Mouse (Mus musculus) heart, embryonic 14.5 days (tissue): ENCODE results near the gene Dnajc16. TPM values are rescaled to one million over a fixed set of nuclear protein-coding genes. Genes with fewer than 3 reads are reported as not detected.

Experiments
- ATAC-seq: fragments of 200-750 bp; cut with Nextera tagmentation; 2 replicates; pipeline ENCODE4 v1.8.0; 2017; ENCODE audit warnings: low read depth, moderate TSS enrichment; ENCODE audit not compliant: insufficient number of reproducible peaks, insufficient read depth, low FRiP score
- H3K27ac ChIP-seq, 2 experiments: fragments of 200-500 bp in 1 of 2; fragments of 300-500 bp in 1 of 2; sonication (generic) in 1 of 2; replicated peaks in 1 of 2; 2 replicates each; pipeline ENCODE4 v1.5.1; 2012 to 2014; ENCODE audit warnings: low read depth in 2 of 2, low read length in 2 of 2, control low read depth in 1 of 2, mild to moderate bottlenecking in 1 of 2, mixed read lengths in 1 of 2; ENCODE audit not compliant: control insufficient read depth in 1 of 2, insufficient read depth in 1 of 2
- H3K27me3 ChIP-seq: fragments of 300-500 bp; sonication (generic); 2 replicates; pipeline ENCODE4 v1.6.1; 2014; ENCODE audit warnings: mild to moderate bottlenecking, low read length, control low read depth; ENCODE audit not compliant: control insufficient read depth, insufficient read depth
- H3K36me3 ChIP-seq: fragments of 300-500 bp; sonication (generic); 2 replicates; pipeline ENCODE4 v1.6.1; 2014; ENCODE audit warnings: mild to moderate bottlenecking, control low read depth, low read length, mixed read lengths; ENCODE audit not compliant: control insufficient read depth, insufficient read depth
- H3K4me1 ChIP-seq, 2 experiments: fragments of 200-500 bp in 1 of 2; fragments of 300-500 bp in 1 of 2; sonication (generic) in 1 of 2; 2 replicates each; pipeline ENCODE4 v1.6.1; 2012 to 2014; ENCODE audit warnings: low read length in 2 of 2, control low read depth in 1 of 2, mixed read lengths in 1 of 2; ENCODE audit not compliant: control insufficient read depth in 2 of 2, insufficient read depth in 2 of 2
- H3K4me2 ChIP-seq: fragments of 300-500 bp; sonication (generic); 2 replicates; pipeline ENCODE4 v1.6.1; 2014; ENCODE audit warnings: mild to moderate bottlenecking, low read length
- H3K4me3 ChIP-seq, 2 experiments: fragments of 200-500 bp in 1 of 2; fragments of 300-500 bp in 1 of 2; sonication (generic) in 1 of 2; 2 replicates each; pipeline ENCODE4 v1.5.1; 2012 to 2014; ENCODE audit warnings: low read length in 2 of 2, mild to moderate bottlenecking in 2 of 2, control low read depth in 1 of 2, low read depth in 1 of 2, moderate library complexity in 1 of 2; ENCODE audit not compliant: control insufficient read depth in 1 of 2, insufficient read depth in 1 of 2
- H3K9ac ChIP-seq: fragments of 300-500 bp; sonication (generic); 2 replicates; pipeline ENCODE4 v1.6.1; 2014; ENCODE audit warnings: mild to moderate bottlenecking, low read length
- H3K9me3 ChIP-seq: fragments of 300-500 bp; sonication (generic); 2 replicates; pipeline ENCODE4 v1.6.1; 2016; ENCODE audit warnings: low read length, control low read depth; ENCODE audit not compliant: control insufficient read depth
- WGBS: fragments of 180-500 bp; shearing (Covaris S2); extraction: QIAGEN DNeasy Blood & Tissue Kit; methylation state at CpG from one replicate; pipeline ENCODE4 v1.1.7; 2014; 5-methylcytosine and 5-hydroxymethylcytosine counted together
- polyA plus RNA-seq: library from polyadenylated mRNA; unstranded; fragments of >200 nt; fragmentation: Nextera tagmentation; extraction: Ambion mirVana; gene quantifications from 2 replicates; pipeline ENCODE4 v1.2.1, GENCODE M21; 2014

The Dnajc16 gene
- polyA plus RNA-seq, 1 experiment from 2014 or later = 3.6 TPM

DNA sequence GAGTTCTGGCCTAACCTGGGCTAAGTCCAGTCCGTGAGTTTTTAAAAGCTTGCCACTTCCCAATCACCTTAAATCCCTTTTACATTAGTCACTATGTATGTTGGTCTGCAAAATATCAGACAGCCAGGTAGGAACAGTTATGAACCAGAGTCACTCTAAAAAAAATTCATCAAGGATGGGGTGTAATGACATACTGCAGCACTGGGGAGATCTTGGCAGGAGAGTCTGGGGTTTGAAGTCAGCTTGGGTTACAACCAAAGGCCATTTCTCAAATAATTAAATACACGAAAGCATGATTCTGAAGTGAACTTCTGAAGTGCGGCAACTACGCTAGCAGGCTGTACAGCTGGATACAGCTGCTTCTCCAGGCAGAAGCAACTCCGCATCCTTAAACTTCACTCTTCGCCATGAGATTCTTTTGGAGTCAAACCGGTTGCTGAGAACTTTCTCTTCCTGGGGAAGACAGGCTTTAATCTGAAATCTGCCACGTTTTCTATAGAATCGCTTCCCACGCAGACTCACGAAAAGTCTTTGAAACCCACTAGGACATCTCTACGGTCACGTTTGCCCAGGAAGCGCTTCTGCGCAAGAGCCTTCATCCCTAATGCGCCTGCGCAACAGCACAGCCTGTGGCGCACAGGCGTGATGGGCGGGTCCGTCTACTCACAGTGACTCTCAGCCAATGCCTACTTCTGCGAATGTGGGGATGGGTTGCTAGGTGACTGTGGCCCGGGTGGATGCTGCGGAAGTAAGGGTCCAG is 56.1 kb downstream of the Dnajc16 start:
- Histone ChIP-seq H3K9me3 (no peaks in the 10 kb centered on the region), H3K4me2 (peak overlapping the region; percentile 73), H3K36me3 (no peaks in the 10 kb centered on the region), H3K9ac (peak overlapping the region; percentile 68), H3K4me3 (peak overlapping the region; percentile 35 to 40), H3K27ac (peak overlapping the region in 1 of 2 experiments; percentile 49; a peak in 1 of 4 replicates), H3K4me1 (peaks cover 2 to 3% of the 10 kb centered on the region in 2 experiments; a peak in 2 of 4 replicates), H3K27me3 (no peaks in the 10 kb centered on the region)
- peak; percentile 86 for ATAC-seq
- WGBS = 9% methylated on average over 24 of the region's 24 CpGs

DNA sequence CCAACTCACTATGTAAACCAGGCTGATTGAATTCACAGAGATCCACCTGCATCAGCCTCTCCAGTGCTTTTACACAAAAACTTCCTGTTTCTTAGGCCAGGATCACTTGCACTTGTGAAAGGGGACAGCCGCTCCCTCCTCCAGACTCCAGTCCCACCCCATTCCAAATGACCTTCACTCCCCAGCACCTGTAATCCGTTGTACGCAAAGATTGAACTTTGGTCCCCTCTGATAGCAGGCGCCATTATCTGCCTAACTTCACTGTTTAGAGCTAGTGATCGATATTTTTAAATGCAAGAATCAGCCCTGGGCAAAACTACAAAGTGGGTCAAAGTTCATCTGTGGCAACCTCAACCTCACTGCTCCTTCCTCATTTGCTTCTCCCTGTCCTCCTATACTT is 59.0 kb downstream of the Dnajc16 start:
- Histone ChIP-seq H3K27ac (no peak overlapping the region), H3K27me3 (no peaks in the 10 kb centered on the region), H3K9me3 (no peaks in the 10 kb centered on the region), H3K4me2 (no peak overlapping the region), H3K4me1 (peaks cover 2 to 3% of the 10 kb centered on the region in 2 experiments; a peak in 2 of 4 replicates), H3K9ac (no peak overlapping the region), H3K36me3 (no peaks in the 10 kb centered on the region), H3K4me3 (no peak overlapping the region)
- no peak for ATAC-seq
- WGBS = 79% methylated on average over 5 of the region's 5 CpGs

DNA sequence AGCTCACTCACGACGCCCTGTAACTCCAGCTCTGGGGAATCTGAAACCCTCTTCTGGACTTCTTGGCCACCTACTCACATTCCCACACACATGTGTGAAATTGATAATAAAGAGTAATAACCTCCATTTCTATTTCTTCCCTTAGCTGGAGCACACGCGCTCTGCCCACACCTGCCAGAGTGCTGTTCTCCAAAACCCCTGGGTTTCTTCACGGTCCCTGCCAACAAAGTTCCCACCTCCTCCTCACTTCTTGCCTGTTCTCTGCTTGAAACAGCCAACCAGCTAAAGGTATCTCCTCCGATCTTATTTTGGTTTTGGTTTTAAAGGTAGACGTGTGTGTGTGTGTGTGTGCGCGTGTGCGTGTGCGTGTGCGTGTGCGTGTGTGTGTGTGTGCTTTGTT is 60.3 kb downstream of the Dnajc16 start:
- no peak overlapping the region for H3K4me2 ChIP-seq
- H3K4me1 ChIP-seq = peaks cover 2 to 3% of the 10 kb centered on the region in 2 experiments; a peak in 2 of 4 replicates
- H3K27ac ChIP-seq = no peak overlapping the region
- no peak overlapping the region for H3K9ac ChIP-seq
- no peak overlapping the region for H3K4me3 ChIP-seq
- 72% methylated on average over 13 of the region's 13 CpGs for WGBS
- no peaks in the 10 kb centered on the region for H3K27me3 ChIP-seq
- ATAC-seq = no peak
- H3K36me3 ChIP-seq = no peaks in the 10 kb centered on the region
- H3K9me3 ChIP-seq = no peaks in the 10 kb centered on the region

DNA sequence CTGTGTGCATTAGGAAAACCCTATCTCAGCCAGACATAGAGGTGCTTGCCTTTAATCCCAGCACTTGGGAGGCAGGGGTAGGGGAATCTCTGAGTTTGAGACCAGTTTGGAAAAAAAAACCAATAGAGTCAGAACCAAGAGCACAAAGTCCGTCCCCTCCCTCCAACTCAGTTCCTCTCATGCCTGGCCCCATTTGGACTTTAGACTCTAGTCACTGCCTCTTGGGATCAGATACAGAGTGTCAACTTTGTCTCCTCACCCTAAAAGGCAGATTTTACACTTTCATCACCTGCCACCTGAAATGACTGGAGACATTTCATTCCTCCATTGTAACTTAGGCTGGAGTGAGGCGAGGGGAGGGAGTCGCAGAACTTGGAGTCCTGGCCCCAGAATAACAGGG is 61.5 kb downstream of the Dnajc16 start:
- Histone ChIP-seq H3K4me1 (no peaks in the 10 kb centered on the region; a peak in 1 of 4 replicates), H3K27ac (no peak overlapping the region), H3K9me3 (no peaks in the 10 kb centered on the region), H3K36me3 (no peaks in the 10 kb centered on the region), H3K4me3 (no peak overlapping the region), H3K4me2 (no peak overlapping the region), H3K9ac (no peak overlapping the region), H3K27me3 (no peaks in the 10 kb centered on the region)
- no peak for ATAC-seq
- WGBS = 80% methylated on average over 3 of the region's 3 CpGs

DNA sequence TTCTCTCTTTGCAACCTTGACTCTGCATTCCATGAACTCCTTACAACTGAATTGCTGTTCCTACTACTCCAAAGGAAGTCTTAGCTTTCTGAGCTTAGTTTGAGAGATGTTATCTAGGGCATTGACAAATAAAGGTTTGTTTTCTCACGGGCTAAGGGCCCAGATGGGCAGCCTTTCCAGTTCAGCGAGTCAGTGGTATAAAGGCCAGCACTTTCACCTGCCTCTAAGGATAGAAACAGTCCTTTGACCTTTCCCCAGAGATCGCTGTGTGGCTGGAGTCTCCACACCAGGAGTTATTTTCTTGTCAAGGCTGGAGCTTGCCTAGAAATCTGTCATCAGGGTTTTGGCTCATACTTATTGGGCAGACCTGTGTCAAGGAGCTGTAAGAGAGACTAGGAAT is 65.0 kb downstream of the Dnajc16 start:
- H3K9ac ChIP-seq = no peak overlapping the region
- no peaks in the 10 kb centered on the region for H3K27me3 ChIP-seq
- H3K9me3 ChIP-seq = no peaks in the 10 kb centered on the region
- no peak for ATAC-seq
- H3K4me1 ChIP-seq = peaks cover 7 to 22% of the 10 kb centered on the region in 2 experiments
- H3K27ac ChIP-seq = no peak overlapping the region
- WGBS = 46% methylated on average over 3 of the region's 3 CpGs
- no peak overlapping the region for H3K4me2 ChIP-seq
- no peaks in the 10 kb centered on the region for H3K36me3 ChIP-seq
- H3K4me3 ChIP-seq = no peak overlapping the region

DNA sequence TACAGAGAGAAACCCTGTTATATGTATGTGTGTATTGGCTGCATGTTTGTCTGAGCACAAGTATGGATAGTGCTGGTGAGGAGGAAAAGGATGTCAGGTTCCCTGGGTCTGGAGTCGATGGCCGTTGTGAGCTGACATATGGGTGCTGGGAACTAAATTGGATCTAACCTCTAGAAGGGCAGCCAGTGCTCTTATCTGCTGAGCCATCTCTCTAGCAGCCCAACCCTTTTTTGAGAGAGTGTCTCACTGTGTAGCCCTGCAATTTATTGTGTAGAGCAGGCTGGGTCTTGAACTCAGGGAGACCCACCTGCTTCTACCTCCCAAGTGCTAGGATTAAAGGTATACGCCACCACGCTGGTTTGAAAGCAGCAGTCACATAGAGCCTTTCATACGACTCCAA is 65.5 kb downstream of the Dnajc16 start:
- Histone ChIP-seq H3K9ac (no peak overlapping the region), H3K4me3 (no peak overlapping the region), H3K27ac (no peak overlapping the region), H3K27me3 (no peaks in the 10 kb centered on the region), H3K4me1 (peaks cover 7 to 26% of the 10 kb centered on the region in 2 experiments), H3K36me3 (peaks cover 3% of the 10 kb centered on the region; the same call in 1 of the 2 replicates), H3K9me3 (0 out of 2 replicates have a peak, but pooled peaks cover 1% of the 10 kb centered on the region), H3K4me2 (no peak overlapping the region)
- ATAC-seq = no peak
- WGBS = 72% methylated on average over 5 of the region's 5 CpGs

DNA sequence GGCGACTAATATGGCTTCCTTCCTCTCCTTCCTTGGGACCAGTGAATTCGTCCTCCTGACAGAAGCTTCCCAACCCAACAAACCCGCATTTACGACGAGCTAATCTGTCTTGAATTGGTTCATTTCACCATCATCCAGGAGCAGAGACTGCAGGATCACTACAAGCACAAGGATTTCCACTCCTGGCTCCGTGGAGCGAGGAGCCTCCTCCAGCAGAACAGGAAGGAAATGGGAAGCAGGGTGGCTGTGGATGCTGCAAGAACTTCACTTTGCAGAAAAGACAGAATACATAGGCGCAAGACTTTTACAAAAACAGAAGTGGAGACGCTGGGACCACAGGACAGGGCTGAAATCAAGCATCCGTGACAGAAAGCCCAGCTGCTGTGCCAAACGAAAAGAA is 66.1 kb downstream of the Dnajc16 start:
- no peak overlapping the region for H3K9ac ChIP-seq
- H3K4me2 ChIP-seq = no peak overlapping the region
- H3K4me3 ChIP-seq = no peak overlapping the region
- no peak overlapping the region for H3K27ac ChIP-seq
- no peaks in the 10 kb centered on the region for H3K27me3 ChIP-seq
- ATAC-seq = no peak
- 63% methylated on average over 11 of the region's 11 CpGs for WGBS
- H3K4me1 ChIP-seq = peaks cover 7 to 26% of the 10 kb centered on the region in 2 experiments
- H3K36me3 ChIP-seq = peaks cover 9% of the 10 kb centered on the region; the same call in 1 of the 2 replicates
- 0 out of 2 replicates have a peak, but pooled peaks cover 3% of the 10 kb centered on the region for H3K9me3 ChIP-seq
